Mouse (Mus musculus) hematopoietic stem cell, adult 5-6 weeks (primary cell): Measurements from ENCODE around the gene Phf21a. TPM values are rescaled to one million over a fixed set of nuclear protein-coding genes. Genes with fewer than 3 reads are reported as not detected.
"Not testable (repeated sequence)": the region's sequence is repeated elsewhere in the genome, so short reads cannot be mapped to it uniquely, and the experiment has no call there.

Experiments used
- ATAC-seq, 2 experiments: fragments of 125-278 bp in 1 of 2; replicated peaks in 1 of 2; 2 replicates each; pipeline ENCODE4 v1.8.0; 2016 to 2017; ENCODE audit warnings: inconsistent platforms in 2 of 2, mild to moderate bottlenecking in 2 of 2, moderate number of reproducible peaks in 2 of 2, low read depth in 1 of 2, moderate TSS enrichment in 1 of 2; ENCODE audit not compliant: low FRiP score in 2 of 2, poor library complexity in 2 of 2, severe bottlenecking in 2 of 2, insufficient read depth in 1 of 2, low TSS enrichment in 1 of 2
- total RNA-seq: library from RNA; stranded (forward); fragments of 172-1452, 232-1000 nt; gene quantifications from 2 replicates; pipeline ENCODE4 v1.2.3, GENCODE M21; 2017

Phf21a gene
- total RNA-seq, 1 experiment from 2014 or later: 52.3 TPM

- ATAC-seq: not testable (repeated sequence)
These were observed 55.2 kb downstream of the Phf21a start for GRCm38 (mm10) chr2:92147925-92148750.

GRCm38 (mm10) chr2:92164291-92164690 lies 71.4 kb downstream of the Phf21a start:
- no peak for ATAC-seq

GRCm38 (mm10) chr2:92166950-92167349 lies 74.0 kb downstream of the Phf21a start:
- no peak for ATAC-seq

GRCm38 (mm10) chr2:92171046-92171643 lies 78.2 kb downstream of the Phf21a start:
- no peak for ATAC-seq

GRCm38 (mm10) chr2:92172300-92172699 lies 79.4 kb downstream of the Phf21a start:
- ATAC-seq: no peak

- ATAC-seq: no peak; a peak in 1 of 4 replicates
These were observed 80.3 kb downstream of the Phf21a start for GRCm38 (mm10) chr2:92173186-92173585.

GRCm38 (mm10) chr2:92174265-92174664 lies 81.3 kb downstream of the Phf21a start:
- ATAC-seq: peak in 1 of 2 experiments; percentile 45; a peak in 2 of 4 replicates

- no peak for ATAC-seq
These were observed 82.1 kb downstream of the Phf21a start for GRCm38 (mm10) chr2:92175002-92175401.

GRCm38 (mm10) chr2:92176292-92176691 lies 83.4 kb downstream of the Phf21a start:
- ATAC-seq: no peak

GRCm38 (mm10) chr2:92182146-92182756 lies 89.3 kb downstream of the Phf21a start:
- no peak for ATAC-seq

GRCm38 (mm10) chr2:92182981-92183501 lies 90.1 kb downstream of the Phf21a start:
- peak; percentile 56 for ATAC-seq

- ATAC-seq: peak; percentile 39 to 70; a peak in 3 of 4 replicates
These were observed 90.7 kb downstream of the Phf21a start for GRCm38 (mm10) chr2:92183613-92184076.

- no peak for ATAC-seq
These were observed 91.4 kb downstream of the Phf21a start for GRCm38 (mm10) chr2:92184077-92184921.

GRCm38 (mm10) chr2:92185062-92185765 lies 92.3 kb downstream of the Phf21a start:
- peak; percentile 19 to 25; a peak in 1 of 4 replicates for ATAC-seq

GRCm38 (mm10) chr2:92185766-92186450 lies 93.0 kb downstream of the Phf21a start:
- peak in 1 of 2 experiments; percentile 26; a peak in 1 of 4 replicates for ATAC-seq

- ATAC-seq: no peak
These were observed 94.1 kb downstream of the Phf21a start for GRCm38 (mm10) chr2:92187061-92187460.
